Mouse (Mus musculus): ENCODE results near the gene Qrfp. TPM values are rescaled to one million over a fixed set of nuclear protein-coding genes. Genes with fewer than 3 reads are reported as not detected.

The Qrfp gene
- total and polyA plus RNA-seq, 3 experiments = 0.13 TPM; not detected in 2

DNA sequence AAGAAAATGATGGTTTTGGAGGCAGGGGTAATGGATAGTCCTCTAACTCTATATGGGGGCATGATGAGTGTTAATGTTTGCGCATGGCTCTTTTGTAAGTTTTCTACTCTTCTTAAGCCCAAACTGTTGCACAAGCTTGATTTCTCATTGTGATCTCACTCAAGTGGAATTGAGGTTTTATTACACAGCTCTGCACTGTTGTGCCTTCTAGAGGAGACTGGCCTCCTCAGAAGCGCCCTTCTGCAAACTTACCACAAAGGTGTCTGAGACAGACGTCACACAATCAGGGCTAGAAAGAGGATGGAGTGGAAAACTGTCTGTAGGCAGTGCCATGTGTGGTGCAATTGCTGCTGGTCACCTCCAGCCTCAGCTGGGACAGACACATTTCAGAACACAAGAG, 33.9 kb downstream of the Qrfp start:
- Histone ChIP-seq H3K79me2 (ENCODE audit: control insufficient read depth, insufficient read depth, low read length, poor library complexity) (peaks cover 2% of the 10 kb centered on the region; the same call in 1 of the 2 replicates), H3K36me3 (ENCODE audit: control insufficient read depth in 1 of 2, insufficient read depth in 2 of 2, low read length in 2 of 2) (no peaks in the 10 kb centered on the region; a peak in 2 of 4 replicates), H3K27me3 (ENCODE audit: control insufficient read depth in 1 of 2, insufficient read depth in 2 of 2, low read length in 2 of 2) (no peaks in the 10 kb centered on the region), H3K4me1 (ENCODE audit: control insufficient read depth in 1 of 2, insufficient read depth in 2 of 2, low read length in 2 of 2) (no peaks in the 10 kb centered on the region), H3K9me3 (replicated peaks; ENCODE audit: insufficient read depth, low read length) (no peaks in the 10 kb centered on the region), H3K9ac (ENCODE audit: control insufficient read depth, low read depth, low read length, poor library complexity, severe bottlenecking) (no peak overlapping the region), H3K27ac (ENCODE audit: control insufficient read depth, low read depth, low read length) (no peak overlapping the region), H3K4me3 (ENCODE audit: control insufficient read depth in 1 of 2, insufficient read depth in 1 of 2, low read depth in 2 of 2, low read length in 2 of 2) (no peak overlapping the region)
- DNase-seq (ENCODE audit: low read depth, low spot score) = no peak
- no peak for TF ChIP-seq POLR2AphosphoS2 (IDR thresholded peaks at IDR 0.05; ENCODE audit: low read length)
- TF ChIP-seq CTCF (IDR thresholded peaks at IDR 0.05 in 2 of 3, conservative IDR thresholded peaks at IDR 0.05 in 1 of 3; ENCODE audit: control insufficient read depth in 1 of 3, insufficient read depth in 1 of 3, low read depth in 2 of 3, low read length in 3 of 3, poor library complexity in 1 of 3, severe bottlenecking in 1 of 3) = no peak
- TF ChIP-seq HCFC1 (IDR thresholded peaks at IDR 0.05; ENCODE audit: low read depth, low read length) = no peak
- no peak for TF ChIP-seq EP300 (IDR thresholded peaks at IDR 0.05; ENCODE audit: low read depth in 1 of 2, low read length in 2 of 2)
- no peak for TF ChIP-seq NELFE (IDR thresholded peaks at IDR 0.05; ENCODE audit: low read depth, low read length)
- no peak for TF ChIP-seq MAX (IDR thresholded peaks at IDR 0.05; ENCODE audit: low read length)
- TF ChIP-seq BHLHE40 (IDR thresholded peaks at IDR 0.05; ENCODE audit: borderline replicate concordance, low read depth, low read length) = no peak
- TF ChIP-seq SIN3A (IDR thresholded peaks at IDR 0.05; ENCODE audit: low read length) = no peak
- no peak for TF ChIP-seq USF2 (IDR thresholded peaks at IDR 0.05; ENCODE audit: borderline replicate concordance in 1 of 2, insufficient read depth in 1 of 2, low read depth in 1 of 2, low read length in 2 of 2)
- TF ChIP-seq TCF12 (IDR thresholded peaks at IDR 0.05; ENCODE audit: low read depth, low read length) = no peak
- TF ChIP-seq RCOR1 (IDR thresholded peaks at IDR 0.05; ENCODE audit: low read depth, low read length) = no peak
- TF ChIP-seq KAT2A (conservative IDR thresholded peaks at IDR 0.05; ENCODE audit: low read depth, low read length) = no peak
- no peak for TF ChIP-seq MEF2A (IDR thresholded peaks at IDR 0.05; ENCODE audit: extremely low read depth, insufficient replicate concordance, low read depth, low read length, poor library complexity, severe bottlenecking)
- no peak for TF ChIP-seq TAL1 (IDR thresholded peaks at IDR 0.05; ENCODE audit: low read length)
- no peak for TF ChIP-seq ZMIZ1 (IDR thresholded peaks at IDR 0.05; ENCODE audit: low read depth, low read length)
- no peak for TF ChIP-seq GABPA (IDR thresholded peaks at IDR 0.05; ENCODE audit: low read depth, low read length)
- no peak for TF ChIP-seq MAFK (IDR thresholded peaks at IDR 0.05; ENCODE audit: borderline replicate concordance, low read depth, low read length)

- DNase-seq (ENCODE audit: low read depth, low spot score) = no peak
- H3K36me3 ChIP-seq (ENCODE audit: control insufficient read depth in 1 of 2, insufficient read depth in 2 of 2, low read length in 2 of 2) = no peaks in the 10 kb centered on the region; a peak in 3 of 4 replicates
- peaks cover 0 to 3% of the 10 kb centered on the region in 2 experiments; a peak in 1 of 4 replicates for H3K4me1 ChIP-seq (ENCODE audit: control insufficient read depth in 1 of 2, insufficient read depth in 2 of 2, low read length in 2 of 2)
- no peak overlapping the region for H3K9ac ChIP-seq (ENCODE audit: control insufficient read depth, low read depth, low read length, poor library complexity, severe bottlenecking)
- H3K27ac ChIP-seq (ENCODE audit: control insufficient read depth, low read depth, low read length) = no peak overlapping the region
- H3K27me3 ChIP-seq (ENCODE audit: control insufficient read depth in 1 of 2, insufficient read depth in 2 of 2, low read length in 2 of 2) = no peaks in the 10 kb centered on the region
- H3K9me3 ChIP-seq (replicated peaks; ENCODE audit: insufficient read depth, low read length) = no peaks in the 10 kb centered on the region
- peaks cover 22% of the 10 kb centered on the region for H3K79me2 ChIP-seq (ENCODE audit: control insufficient read depth, insufficient read depth, low read length, poor library complexity)
- TF ChIP-seq MXI1 (IDR thresholded peaks at IDR 0.05; ENCODE audit: low read depth, low read length) = no peak
- TF ChIP-seq HCFC1 (IDR thresholded peaks at IDR 0.05; ENCODE audit: low read depth, low read length) = no peak
- no peak for TF ChIP-seq SIN3A (IDR thresholded peaks at IDR 0.05; ENCODE audit: low read length)
- no peak for TF ChIP-seq MAZ (IDR thresholded peaks at IDR 0.05; ENCODE audit: low read depth, low read length)
- H3K4me3 ChIP-seq (ENCODE audit: control insufficient read depth in 1 of 2, insufficient read depth in 1 of 2, low read depth in 2 of 2, low read length in 2 of 2) = no peak overlapping the region
Measured at GRCm38 (mm10) chr2:31770781-31771441, 39.5 kb downstream of the Qrfp start.
